Mouse (Mus musculus) MEL (cell line): ENCODE measurements around the gene Lhfpl5. TPM values are rescaled to one million over a fixed set of nuclear protein-coding genes. Genes with fewer than 3 reads are reported as not detected.

Experiments used
- DNase-seq: peaks from one replicate; pipeline ENCODE4 v3.0.0; 2011; ENCODE audit warnings: low read depth, low spot score
- H3K27ac ChIP-seq: 2 replicates; pipeline ENCODE4 v1.5.1; 2012; ENCODE audit warnings: low read depth, mild to moderate bottlenecking, control low read depth, low read length, moderate library complexity; ENCODE audit not compliant: control insufficient read depth
- H3K27me3 ChIP-seq, 2 experiments: fragments of 150-350 bp in 1 of 2; sonication (generic) in 1 of 2; 2 replicates each; pipeline ENCODE4 v1.6.1; 2012; ENCODE audit warnings: low read length in 2 of 2, mild to moderate bottlenecking in 2 of 2, improper control_type of control experiment in 1 of 2, moderate library complexity in 1 of 2; ENCODE audit not compliant: insufficient read depth in 2 of 2, control insufficient read depth in 1 of 2
- H3K36me3 ChIP-seq, 2 experiments: 2 replicates each; pipeline ENCODE4 v1.6.1; 2012 to 2014; ENCODE audit warnings: low read length in 2 of 2, improper control_type of control experiment in 1 of 2, inconsistent platforms in 1 of 2, mild to moderate bottlenecking in 1 of 2; ENCODE audit not compliant: insufficient read depth in 2 of 2, control insufficient read depth in 1 of 2
- H3K4me1 ChIP-seq, 2 experiments: fragments of 150-350 bp in 1 of 2; sonication (generic) in 1 of 2; 2 replicates each; pipeline ENCODE4 v1.6.1; 2012; ENCODE audit warnings: low read length in 2 of 2, improper control_type of control experiment in 1 of 2, mild to moderate bottlenecking in 1 of 2; ENCODE audit not compliant: insufficient read depth in 2 of 2, control insufficient read depth in 1 of 2
- H3K4me3 ChIP-seq, 2 experiments: fragments of 150-350 bp in 1 of 2; sonication (generic) in 1 of 2; 2 replicates each; pipeline ENCODE4 v1.5.1; 2012; ENCODE audit warnings: low read depth in 2 of 2, low read length in 2 of 2, mild to moderate bottlenecking in 2 of 2, moderate library complexity in 2 of 2, control low read depth in 1 of 2, improper control_type of control experiment in 1 of 2; ENCODE audit not compliant: control insufficient read depth in 1 of 2, insufficient read depth in 1 of 2
- H3K79me2 ChIP-seq: 2 replicates; pipeline ENCODE4 v1.6.1; 2012; ENCODE audit warnings: mild to moderate bottlenecking, low read length, moderate library complexity; ENCODE audit not compliant: control insufficient read depth, poor library complexity, insufficient read depth
- H3K9ac ChIP-seq: 2 replicates; pipeline ENCODE4 v1.6.1; 2012; ENCODE audit warnings: low read depth, mild to moderate bottlenecking, control low read depth, low read length, moderate library complexity; ENCODE audit not compliant: control insufficient read depth, poor library complexity, severe bottlenecking
- H3K9me3 ChIP-seq: fragments of 150-350 bp; sonication (generic); replicated peaks from 2 replicates; pipeline ENCODE4 v1.6.1; 2012; ENCODE audit warnings: mild to moderate bottlenecking, low read length, improper control_type of control experiment, moderate library complexity; ENCODE audit not compliant: insufficient read depth
- CHD1 ChIP-seq: IDR thresholded peaks from 2 replicates; pipeline ENCODE4 v1.6.1; 2012; ENCODE audit warnings: low read depth, mild to moderate bottlenecking, inconsistent platforms, low read length, improper control_type of control experiment
- CTCF ChIP-seq, 3 experiments: IDR thresholded peaks in 2 of 3; conservative IDR thresholded peaks in 1 of 3; 2 replicates each; pipeline ENCODE4 v1.5.1; 2011 to 2012; ENCODE audit warnings: low read length in 3 of 3, low read depth in 2 of 3, mild to moderate bottlenecking in 2 of 3, improper control_type of control experiment in 1 of 3, inconsistent platforms in 1 of 3, mixed read lengths in 1 of 3, moderate library complexity in 1 of 3; ENCODE audit not compliant: control insufficient read depth in 1 of 3, insufficient read depth in 1 of 3, poor library complexity in 1 of 3, severe bottlenecking in 1 of 3
- E2F4 ChIP-seq: IDR thresholded peaks from 2 replicates; pipeline ENCODE4 v1.6.1; 2011; ENCODE audit warnings: low read depth, low read length, improper control_type of control experiment, borderline replicate concordance
- EP300 ChIP-seq, 2 experiments: IDR thresholded peaks; 2 replicates each; pipeline ENCODE4 v1.6.1; 2011; ENCODE audit warnings: improper control_type of control experiment in 2 of 2, low read length in 2 of 2, low read depth in 1 of 2, mild to moderate bottlenecking in 1 of 2
- MAFK ChIP-seq: IDR thresholded peaks from 2 replicates; pipeline ENCODE4 v1.6.1; 2011; ENCODE audit warnings: low read depth, mild to moderate bottlenecking, low read length, improper control_type of control experiment, borderline replicate concordance
- MAX ChIP-seq: IDR thresholded peaks from 2 replicates; pipeline ENCODE4 v1.6.1; 2011; ENCODE audit warnings: low read length, improper control_type of control experiment
- MAZ ChIP-seq: IDR thresholded peaks from 2 replicates; pipeline ENCODE4 v1.6.1; 2012; ENCODE audit warnings: low read depth, mild to moderate bottlenecking, inconsistent platforms, low read length, improper control_type of control experiment
- MXI1 ChIP-seq: IDR thresholded peaks from 2 replicates; pipeline ENCODE4 v1.6.1; 2011; ENCODE audit warnings: mild to moderate bottlenecking, low read depth, low read length, improper control_type of control experiment
- NELFE ChIP-seq: IDR thresholded peaks from 2 replicates; pipeline ENCODE4 v1.6.1; 2011; ENCODE audit warnings: low read depth, low read length, improper control_type of control experiment
- POLR2AphosphoS2 ChIP-seq: IDR thresholded peaks from 2 replicates; pipeline ENCODE4 v1.6.1; 2011; ENCODE audit warnings: low read length, improper control_type of control experiment
- POLR2AphosphoS5 ChIP-seq: IDR thresholded peaks from 2 replicates; pipeline ENCODE4 v1.6.1; 2012; ENCODE audit warnings: low read depth, borderline replicate concordance, mild to moderate bottlenecking, inconsistent platforms, low read length, moderate library complexity, mixed read lengths
- RAD21 ChIP-seq: IDR thresholded peaks from 2 replicates; pipeline ENCODE4 v1.6.1; 2011; ENCODE audit warnings: mild to moderate bottlenecking, low read depth, low read length, improper control_type of control experiment
- RCOR1 ChIP-seq: IDR thresholded peaks from 2 replicates; pipeline ENCODE4 v1.6.1; 2012; ENCODE audit warnings: low read depth, mild to moderate bottlenecking, inconsistent platforms, low read length, improper control_type of control experiment
- SIN3A ChIP-seq: IDR thresholded peaks from 2 replicates; pipeline ENCODE4 v1.6.1; 2012; ENCODE audit warnings: low read length, improper control_type of control experiment, inconsistent platforms
- SMC3 ChIP-seq: IDR thresholded peaks from 2 replicates; pipeline ENCODE4 v1.6.1; 2011; ENCODE audit warnings: low read depth, low read length, improper control_type of control experiment
- UBTF ChIP-seq: IDR thresholded peaks from 2 replicates; pipeline ENCODE4 v1.6.1; 2012; ENCODE audit warnings: low read depth, mild to moderate bottlenecking, inconsistent platforms, low read length, improper control_type of control experiment, moderate library complexity, borderline replicate concordance; ENCODE audit not compliant: insufficient read depth
- ZC3H11A ChIP-seq: IDR thresholded peaks from 2 replicates; pipeline ENCODE4 v1.6.1; 2012; ENCODE audit warnings: low read depth, mild to moderate bottlenecking, inconsistent platforms, low read length, improper control_type of control experiment
- ZNF384 ChIP-seq: IDR thresholded peaks from 2 replicates; pipeline ENCODE4 v1.6.1; 2012; ENCODE audit warnings: low read depth, mild to moderate bottlenecking, inconsistent platforms, low read length, improper control_type of control experiment
- polyA plus RNA-seq, 2 experiments: library from polyadenylated mRNA; stranded (reverse) in 1 of 2; unstranded in 1 of 2; fragments of >175 nt in 1 of 2; fragments of >200 nt in 1 of 2; gene quantifications; 2 replicates each; pipeline versions ENCODE4 v1.2.1 to v1.2.4; 2012; ENCODE audit warnings: low replicate concordance in 2 of 2, low read depth in 1 of 2; ENCODE audit not compliant: insufficient read length in 2 of 2, insufficient read depth in 1 of 2, missing spikeins in 1 of 2
- total RNA-seq: library from RNA; depleted of rRNA; stranded (reverse); fragments of 300-350 nt; gene quantifications from 2 replicates; pipeline ENCODE4 v1.2.3, GENCODE M21; 2012; rRNA removed

Gene Lhfpl5
- not detected in 2 replicates for total RNA-seq
- polyA plus RNA-seq, result under 1 TPM in 1 of 2 experiments, not detected in 1; 0.19 TPM

- peak; percentile 62 for DNase-seq
- no peak within 1 kb of the TSS for H3K4me3 ChIP-seq
- no peak for TF ChIP-seq UBTF
- TF ChIP-seq SIN3A, result peak; percentile 87
- TF ChIP-seq CTCF (IDR thresholded peaks at IDR 0.05 in 2 of 3, conservative IDR thresholded peaks at IDR 0.05 in 1 of 3; ENCODE audit: control insufficient read depth in 1 of 3, insufficient read depth in 1 of 3, low read depth in 2 of 3, low read length in 3 of 3, poor library complexity in 1 of 3, severe bottlenecking in 1 of 3), result 0 out of 6 replicates have a peak, but pooled peaks of 1 of the 3 experiments have one; percentile 1
- TF ChIP-seq MXI1, result peak; percentile 89
- TF ChIP-seq E2F4, result no peak
- no peaks in the 10 kb centered on the region; a peak in 1 of 4 replicates for H3K27me3 ChIP-seq
- no peak within 1 kb of the TSS for H3K27ac ChIP-seq
- no peaks in the 10 kb centered on the region for H3K36me3 ChIP-seq
- no peak within 1 kb of the TSS for H3K9ac ChIP-seq
- no peaks in the 10 kb centered on the region for H3K9me3 ChIP-seq
- no peaks in the 10 kb centered on the region for H3K79me2 ChIP-seq
- no peaks in the 10 kb centered on the region for H3K4me1 ChIP-seq
Measured at GRCm38 (mm10) chr17:28575244-28576125, at the start of gene Lhfpl5. Gene Lhfpl5 (plus strand): TSS chr17:28575641.

- 0 out of 2 replicates have a peak, but pooled peaks have one; percentile 15 for TF ChIP-seq SIN3A
- TF ChIP-seq EP300 (IDR thresholded peaks at IDR 0.05; ENCODE audit: low read depth in 1 of 2, low read length in 2 of 2), result peak in 1 of 2 experiments; percentile 12; a peak in 1 of 4 replicates
- 0 out of 2 replicates have a peak, but pooled peaks have one; percentile 40 for TF ChIP-seq MAFK
- no peak for TF ChIP-seq CHD1
- H3K27ac ChIP-seq, result no peak overlapping the region
- peak overlapping the region; percentile 20 for H3K9ac ChIP-seq
Measured at GRCm38 (mm10) chr17:28527184-28528042, 48.0 kb upstream of the Lhfpl5 start.

GRCm38 (mm10) chr17:28528043-28528351, 47.4 kb upstream of the Lhfpl5 start:
- H3K27ac ChIP-seq, result no peak overlapping the region
- peaks cover 5% of the 10 kb centered on the region; the same call in 1 of the 2 replicates for H3K79me2 ChIP-seq
- DNase-seq, result peak; percentile 90
- peaks cover 8 to 21% of the 10 kb centered on the region in 2 experiments; a peak in 3 of 4 replicates for H3K4me1 ChIP-seq
- H3K27me3 ChIP-seq, result no peaks in the 10 kb centered on the region
- H3K4me3 ChIP-seq, result peak overlapping the region; percentile 26 to 57
- H3K36me3 ChIP-seq, result peaks cover 0 to 17% of the 10 kb centered on the region in 2 experiments; a peak in 2 of 4 replicates
- peak overlapping the region; percentile 41 for H3K9ac ChIP-seq
- no peaks in the 10 kb centered on the region for H3K9me3 ChIP-seq
- peak; percentile 32; the same call in 1 of the 2 replicates for TF ChIP-seq ZNF384
- 0 out of 2 replicates have a peak, but pooled peaks have one; percentile 14 for TF ChIP-seq RCOR1
- no peak for TF ChIP-seq MAFK
- 0 out of 2 replicates have a peak, but pooled peaks have one; percentile 19 for TF ChIP-seq NELFE
- TF ChIP-seq CTCF (IDR thresholded peaks at IDR 0.05 in 2 of 3, conservative IDR thresholded peaks at IDR 0.05 in 1 of 3; ENCODE audit: control insufficient read depth in 1 of 3, insufficient read depth in 1 of 3, low read depth in 2 of 3, low read length in 3 of 3, poor library complexity in 1 of 3, severe bottlenecking in 1 of 3), result peak; percentile 90 to 100 (median 98)
- TF ChIP-seq MAX, result 0 out of 2 replicates have a peak, but pooled peaks have one; percentile 32
- peak; percentile 95 for TF ChIP-seq ZC3H11A
- no peak for TF ChIP-seq POLR2AphosphoS5
- peak; percentile 100 for TF ChIP-seq RAD21
- TF ChIP-seq E2F4, result no peak
- peak in 1 of 2 experiments; percentile 47; a peak in 1 of 4 replicates for TF ChIP-seq EP300 (IDR thresholded peaks at IDR 0.05; ENCODE audit: low read depth in 1 of 2, low read length in 2 of 2)
- peak; percentile 59; the same call in 1 of the 2 replicates for TF ChIP-seq MXI1
- no peak for TF ChIP-seq POLR2AphosphoS2
- TF ChIP-seq MAZ, result peak; percentile 85
- TF ChIP-seq SIN3A, result peak; percentile 67
- peak; percentile 94 for TF ChIP-seq SMC3

More at GRCm38 (mm10) chr17:28527184-28528042, 48.0 kb upstream of the Lhfpl5 start:
- Histone ChIP-seq H3K9me3 (no peaks in the 10 kb centered on the region), H3K27me3 (no peaks in the 10 kb centered on the region), H3K4me3 (peak overlapping the region; percentile 26 to 34), H3K36me3 (peaks cover 0 to 17% of the 10 kb centered on the region in 2 experiments; a peak in 2 of 4 replicates), H3K4me1 (peaks cover 8 to 21% of the 10 kb centered on the region in 2 experiments; a peak in 3 of 4 replicates), H3K79me2 (peaks cover 5% of the 10 kb centered on the region; the same call in 1 of the 2 replicates)
- DNase-seq, result peak; percentile 38
